Mouse (Mus musculus) megakaryocyte, adult 5-6 weeks (primary cell): Measurements from ENCODE around the gene Klf9. TPM values are rescaled to one million over a fixed set of nuclear protein-coding genes. Genes with fewer than 3 reads are reported as not detected.

Experiments
- ATAC-seq: 2 replicates; pipeline ENCODE4 v1.8.0; 2016; ENCODE audit warnings: mild to moderate bottlenecking, inconsistent platforms; ENCODE audit not compliant: poor library complexity, severe bottlenecking
- total RNA-seq, 2 experiments: library from RNA; stranded (forward) in 1 of 2; stranded (reverse) in 1 of 2; fragments of 153-499, 151-499 nt in 1 of 2; fragments of 221-1000, 200-1000 nt in 1 of 2; gene quantifications; 2 replicates each; pipeline versions ENCODE4 v1.2.3 to v1.2.4; 2015 to 2017

Gene Klf9
- total RNA-seq (2015) (7.0 and 9.4 TPM in 2 replicates), total RNA-seq (2017) (5.4 and 6.2 TPM in 2 replicates)

- ATAC-seq, result peak; percentile 73
Observed at GRCm38 (mm10) chr19:23140689-23141317, at the start of gene Klf9. Klf9 (plus strand) TSS chr19:23141226.

GRCm38 (mm10) chr19:23091586-23091985 is 49.4 kb upstream of the Klf9 start:
- ATAC-seq, result no peak

GRCm38 (mm10) chr19:23093548-23093947 is 47.5 kb upstream of the Klf9 start:
- no peak for ATAC-seq

- no peak for ATAC-seq
Observed at GRCm38 (mm10) chr19:23094906-23095305, 46.1 kb upstream of the Klf9 start.

GRCm38 (mm10) chr19:23106859-23107258 is 34.2 kb upstream of the Klf9 start:
- ATAC-seq, result no peak

GRCm38 (mm10) chr19:23107335-23107734 is 33.7 kb upstream of the Klf9 start:
- no peak for ATAC-seq

GRCm38 (mm10) chr19:23121875-23122274 is 19.2 kb upstream of the Klf9 start:
- no peak for ATAC-seq

GRCm38 (mm10) chr19:23124023-23124550 is 16.9 kb upstream of the Klf9 start:
- no peak for ATAC-seq

GRCm38 (mm10) chr19:23125227-23126150 is 15.5 kb upstream of the Klf9 start:
- peak; percentile 83 for ATAC-seq

GRCm38 (mm10) chr19:23129908-23130307 is 11.1 kb upstream of the Klf9 start:
- ATAC-seq, result no peak

GRCm38 (mm10) chr19:23132106-23132635 is 8.9 kb upstream of the Klf9 start:
- ATAC-seq, result no peak

- ATAC-seq, result no peak
Observed at GRCm38 (mm10) chr19:23132720-23133426, 8.2 kb upstream of the Klf9 start.

GRCm38 (mm10) chr19:23133427-23134094 is 7.5 kb upstream of the Klf9 start:
- no peak for ATAC-seq

- peak; percentile 29 for ATAC-seq
Observed at GRCm38 (mm10) chr19:23134095-23134440, 7.0 kb upstream of the Klf9 start.

GRCm38 (mm10) chr19:23134441-23135301 is 6.4 kb upstream of the Klf9 start:
- peak; percentile 58 for ATAC-seq

- peak; percentile 59 for ATAC-seq
Observed at GRCm38 (mm10) chr19:23135349-23136201, 5.5 kb upstream of the Klf9 start.

GRCm38 (mm10) chr19:23136202-23136850 is 4.7 kb upstream of the Klf9 start:
- no peak for ATAC-seq

GRCm38 (mm10) chr19:23137295-23137694 is 3.7 kb upstream of the Klf9 start:
- ATAC-seq, result no peak
